Mouse (Mus musculus): Measurements from ENCODE around the gene Nbl1.

The Nbl1 gene

GRCm38 (mm10) chr4:139092356-139093195 lies at the start of gene Nbl1:
TSS of gene Nbl1 (minus strand) at chr4:139092993.
- peak; percentile 83 to 88 for DNase-seq

- peak in 1 of 2 experiments; percentile 31 for DNase-seq
These were observed 49.0 kb upstream of the Nbl1 start for GRCm38 (mm10) chr4:139141785-139142184.

- no peak for DNase-seq
These were observed 47.5 kb upstream of the Nbl1 start for GRCm38 (mm10) chr4:139140267-139140666.

- no peak for DNase-seq
These were observed 43.2 kb upstream of the Nbl1 start for GRCm38 (mm10) chr4:139136011-139136410.

DNA sequence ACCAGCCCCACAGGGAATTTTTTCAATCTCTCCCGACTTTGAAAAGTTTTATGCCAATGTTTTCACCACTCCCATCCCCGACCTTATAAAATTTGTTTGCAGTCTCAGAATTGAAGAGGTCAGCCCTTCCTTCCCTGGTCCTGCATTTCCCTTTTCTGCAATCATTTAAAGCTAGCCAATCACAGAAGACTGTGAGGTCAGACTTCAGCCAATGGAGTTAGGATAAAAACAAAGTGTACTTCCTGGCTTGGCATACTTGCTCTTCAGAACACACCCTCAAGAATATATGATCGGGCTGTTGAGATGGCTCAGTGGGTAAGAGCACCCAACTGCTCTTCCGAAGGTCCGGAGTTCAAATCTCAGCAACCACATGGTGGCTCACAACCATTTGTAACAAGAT lies 40.3 kb upstream of the Nbl1 start:
- no peak for DNase-seq

DNA sequence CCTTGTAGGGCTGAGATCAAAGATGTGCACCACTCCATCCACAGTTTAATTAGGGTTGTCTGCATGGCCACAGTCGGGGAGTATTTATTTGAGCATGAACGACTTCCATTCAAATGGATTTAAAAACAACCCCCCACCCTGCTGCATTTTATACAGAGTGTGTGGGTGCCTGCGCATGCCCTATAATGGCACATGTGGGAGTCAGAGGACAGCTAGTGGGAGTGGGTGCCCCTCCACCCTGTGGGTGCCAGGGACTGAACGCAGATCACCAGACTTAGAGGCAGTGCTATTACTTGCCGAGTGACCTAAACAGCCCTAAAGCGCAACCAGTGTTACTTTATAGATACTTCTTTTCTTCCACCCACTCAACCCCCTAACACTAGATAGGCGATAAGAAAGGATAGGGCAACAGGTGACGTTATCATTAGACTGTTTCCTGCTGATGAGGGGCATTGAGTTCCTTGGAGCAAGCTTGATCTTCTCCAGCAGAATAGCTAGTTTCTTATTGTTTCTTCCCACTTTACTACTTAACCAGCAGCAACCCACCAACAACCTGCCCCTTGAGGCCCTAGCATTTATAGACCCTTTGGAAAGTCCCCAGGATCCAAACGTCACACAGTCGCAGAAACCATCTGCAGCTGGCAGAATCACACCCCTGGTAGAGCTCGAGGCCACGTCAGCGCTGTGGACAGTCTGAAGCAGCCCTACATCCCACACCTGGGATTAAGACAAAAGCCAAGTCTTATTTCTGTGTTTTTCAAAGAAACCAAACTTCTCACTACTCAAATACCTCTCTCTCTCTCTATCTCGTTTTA lies 39.3 kb upstream of the Nbl1 start:
- no peak for DNase-seq

DNA sequence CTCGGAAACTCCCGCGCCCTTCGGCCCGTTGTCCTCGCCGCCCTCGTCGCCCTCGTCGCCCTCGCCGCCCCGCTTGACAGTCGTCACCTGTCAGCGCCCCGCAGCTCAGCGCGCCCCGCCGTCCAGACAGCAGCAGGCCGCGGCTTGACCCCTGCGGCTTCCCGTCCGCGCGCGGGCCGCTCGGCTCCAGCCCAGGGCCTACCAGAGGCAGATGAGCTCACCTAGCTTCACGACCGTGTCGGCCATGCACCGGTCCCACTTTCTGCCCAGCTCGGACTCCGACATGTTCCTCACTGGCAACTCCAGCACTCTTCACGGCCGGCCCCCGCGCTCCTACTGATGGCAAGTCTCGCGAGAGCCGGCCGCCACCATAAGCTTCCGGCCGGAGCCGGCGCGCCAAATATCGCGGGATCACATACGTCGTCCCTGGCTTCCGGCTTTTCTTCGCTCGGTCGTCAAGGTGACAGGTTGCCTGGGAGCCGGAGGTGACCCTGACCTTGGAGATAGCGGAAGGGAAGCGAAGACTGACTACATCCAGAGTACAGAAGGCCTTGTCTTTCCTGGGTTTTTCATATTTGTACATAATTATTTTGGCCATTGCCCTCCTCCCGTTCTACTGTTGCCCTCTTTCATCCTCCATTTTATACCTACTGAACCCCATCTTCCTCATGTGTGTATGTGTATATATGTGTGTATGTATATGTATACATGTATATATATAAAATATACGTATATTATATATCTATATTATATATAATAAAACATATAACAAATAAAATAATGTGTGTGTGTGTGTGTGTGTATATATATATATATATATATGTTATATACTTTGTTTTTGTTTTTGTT lies 38.1 kb upstream of the Nbl1 start, which contains the start of gene Minos1:
Minos1 (minus strand) TSS at position 413 of the 849 bp plus-strand sequence.
- DNase-seq, result peak; percentile 98 to 99

GRCm38 (mm10) chr4:139129806-139130700 lies 37.3 kb upstream of the Nbl1 start:
- DNase-seq, result peak; percentile 55 to 70

DNA sequence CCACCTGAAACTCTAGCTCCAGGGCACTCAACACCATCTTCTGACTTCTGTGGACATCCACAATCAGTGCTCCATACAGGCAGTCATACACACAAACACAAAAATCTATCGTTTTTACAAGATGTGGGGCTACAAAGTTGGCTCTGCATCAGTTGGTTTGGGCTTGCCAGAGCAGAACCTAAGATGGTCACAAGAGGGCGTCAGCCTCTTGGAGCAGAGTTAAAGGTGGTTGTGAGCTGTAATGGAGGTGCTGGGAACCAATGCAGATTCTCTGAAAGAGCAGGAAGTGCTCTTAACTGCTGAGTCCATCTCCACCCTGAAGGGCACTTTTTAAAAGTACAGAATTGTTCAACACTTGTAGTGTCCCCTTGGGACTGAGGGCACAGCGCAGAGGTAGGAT lies 33.7 kb upstream of the Nbl1 start:
- no peak for DNase-seq

- DNase-seq, result no peak
These were observed 32.1 kb upstream of the Nbl1 start for GRCm38 (mm10) chr4:139124940-139125339.

DNA sequence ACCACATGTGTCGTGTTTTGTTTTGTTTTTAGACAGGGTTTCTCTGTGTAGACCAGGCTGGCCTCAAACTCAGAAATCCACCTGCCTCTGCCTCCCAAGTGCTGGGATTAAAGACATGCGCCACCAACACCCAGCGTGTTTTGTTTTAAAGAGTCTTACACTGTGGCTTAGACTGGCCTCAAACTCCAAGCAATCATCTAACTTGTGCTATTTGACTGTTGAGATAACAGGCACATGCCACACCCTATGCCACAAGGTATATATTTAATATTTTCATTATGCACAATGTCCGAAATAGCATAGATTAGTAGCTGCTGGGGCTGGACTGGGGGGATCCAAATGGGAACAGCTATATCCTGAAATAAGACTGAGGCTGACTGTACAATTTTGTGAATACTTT lies 29.8 kb upstream of the Nbl1 start:
- DNase-seq, result no peak

DNA sequence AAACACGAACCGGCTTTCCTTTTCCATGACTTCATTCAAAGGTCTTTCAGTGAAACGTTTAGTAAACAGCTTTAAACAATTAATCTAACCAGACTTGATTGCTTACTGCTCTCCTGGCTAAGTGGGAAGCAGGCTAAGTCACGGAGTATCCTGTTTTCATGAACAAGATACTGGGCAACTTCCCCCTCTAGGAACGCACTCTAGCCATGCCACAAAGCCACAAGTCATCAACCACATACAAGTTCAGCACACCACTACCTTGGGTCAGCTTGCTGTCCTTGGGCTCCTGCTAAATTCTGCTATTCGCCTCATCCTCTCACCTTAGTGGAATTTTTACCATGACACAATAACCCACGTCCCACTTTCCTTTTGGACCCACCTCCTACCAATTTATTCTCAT lies 28.2 kb upstream of the Nbl1 start:
- DNase-seq, result no peak

- no peak for DNase-seq
These were observed 27.6 kb upstream of the Nbl1 start for GRCm38 (mm10) chr4:139120281-139120814.

DNA sequence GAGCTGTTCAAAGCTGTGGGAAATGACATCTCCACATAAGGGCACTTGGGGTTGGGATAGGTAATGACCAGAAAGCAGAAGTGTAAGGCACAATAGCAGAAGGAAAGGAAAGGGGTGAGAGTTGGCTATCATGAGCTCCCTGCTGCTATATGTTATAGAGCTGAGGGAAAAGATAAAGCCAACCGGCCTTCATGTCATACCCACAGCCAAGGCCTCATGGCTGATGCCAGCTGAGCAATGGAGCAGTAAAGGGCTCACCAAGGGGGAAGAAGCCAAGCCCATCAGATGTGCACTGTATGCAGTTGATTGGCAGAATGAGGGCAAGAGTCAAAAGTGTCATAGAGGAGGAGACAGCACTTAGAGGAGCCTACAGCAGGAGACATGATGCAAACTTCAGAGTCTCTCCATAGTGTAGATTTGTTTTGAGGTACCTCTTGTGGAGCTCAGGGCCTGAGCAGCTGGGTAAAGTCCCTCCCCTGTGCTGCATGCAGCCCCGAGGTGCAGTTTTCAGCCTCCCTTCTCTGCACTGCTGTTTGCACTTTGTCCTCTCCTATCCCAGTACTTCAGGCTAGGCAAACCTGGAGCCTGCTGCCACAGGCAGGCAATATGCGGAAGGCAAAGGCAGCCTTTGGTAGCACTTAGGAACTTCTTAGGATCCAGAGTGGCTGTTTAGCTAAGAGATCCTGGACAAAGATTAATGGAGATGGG lies 23.7 kb upstream of the Nbl1 start:
- DNase-seq, result peak in 1 of 2 experiments; percentile 37

DNA sequence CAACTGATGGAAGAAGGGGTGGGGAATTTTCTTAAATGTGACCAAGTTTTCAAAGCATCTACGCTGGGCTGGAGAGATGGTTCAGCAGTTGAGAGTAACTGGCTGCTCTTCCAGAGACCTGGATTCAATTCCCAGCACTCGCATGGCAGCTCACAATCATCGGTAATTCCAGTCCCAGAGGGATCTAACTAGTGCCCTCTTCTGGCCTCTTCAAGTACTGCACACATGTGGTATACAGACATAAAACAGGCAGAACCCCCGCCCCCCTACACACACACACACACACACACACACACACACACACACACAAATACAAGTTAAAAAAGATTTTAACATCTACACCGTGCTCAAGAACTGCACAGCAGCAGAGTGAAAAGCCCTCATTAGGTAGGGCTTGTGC lies 22.9 kb upstream of the Nbl1 start:
- DNase-seq, result peak in 1 of 2 experiments; percentile 21

GRCm38 (mm10) chr4:139112482-139112881 lies 19.7 kb upstream of the Nbl1 start:
- DNase-seq, result no peak

- DNase-seq, result peak; percentile 29 to 38
These were observed 18.6 kb upstream of the Nbl1 start for GRCm38 (mm10) chr4:139111421-139111820.

- no peak for DNase-seq
These were observed 18.1 kb upstream of the Nbl1 start for GRCm38 (mm10) chr4:139110858-139111257.

DNA sequence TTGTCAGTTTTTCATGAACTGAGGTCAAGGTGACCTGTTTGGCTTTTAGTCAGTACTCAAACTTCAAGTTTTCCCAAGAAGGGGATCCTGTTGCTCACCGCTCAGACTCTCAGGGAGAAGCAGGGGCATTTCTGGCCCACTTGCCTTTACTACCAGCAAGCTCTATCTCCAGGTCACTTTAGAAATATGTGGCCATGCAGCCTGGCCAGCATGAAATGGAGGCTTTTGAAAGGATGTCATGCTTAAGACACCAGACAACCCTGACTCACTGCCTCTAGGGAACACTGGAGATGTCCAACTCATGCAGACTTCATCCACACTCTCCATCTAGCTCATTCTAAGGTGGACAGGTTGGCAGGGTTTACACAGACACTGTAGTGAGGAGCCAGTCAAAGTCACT lies 12.7 kb upstream of the Nbl1 start:
- no peak for DNase-seq

- no peak for DNase-seq
These were observed 8.8 kb upstream of the Nbl1 start for GRCm38 (mm10) chr4:139101546-139101945.

DNA sequence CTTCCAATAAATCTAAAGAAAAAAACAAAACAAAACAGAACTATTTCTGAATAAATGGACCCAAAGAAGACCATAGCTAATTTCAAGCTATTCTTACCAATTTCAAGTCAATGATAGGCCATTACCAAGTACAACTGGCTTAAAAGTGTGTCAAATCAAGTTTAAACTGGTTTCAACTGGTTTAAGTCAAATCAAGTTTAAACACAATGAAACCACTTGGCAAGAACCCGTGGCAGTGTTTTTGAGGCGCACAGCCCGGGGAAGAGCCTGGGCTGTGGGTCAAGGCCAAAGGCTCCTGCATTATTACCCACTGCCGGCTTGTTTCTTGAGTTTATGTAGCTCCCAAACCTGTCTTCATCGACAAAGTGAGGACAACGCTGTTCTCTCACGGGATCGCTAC lies 7.5 kb upstream of the Nbl1 start:
- no peak for DNase-seq
